Mouse (Mus musculus) erythroblast, embryonic 14.5 days (primary cell): ENCODE results near the gene AU040320.

Source experiments
- GATA1 ChIP-seq: IDR thresholded peaks from 2 replicates; pipeline ENCODE4 v1.6.1; 2012; ENCODE audit warnings: low read length, inconsistent platforms, mixed read lengths
- TAL1 ChIP-seq: IDR thresholded peaks from 3 replicates; pipeline ENCODE4 v1.6.1; 2012; ENCODE audit warnings: low read length, inconsistent platforms, mixed read lengths

GRCm38 (mm10) chr4:126852971-126853370 lies 99.6 kb downstream of the AU040320 start:
- no peak for TF ChIP-seq TAL1
- TF ChIP-seq GATA1: no peak
